Mouse (Mus musculus): ENCODE measurements around the gene Phc2. TPM values are rescaled to one million over a fixed set of nuclear protein-coding genes. Genes with fewer than 3 reads are reported as not detected.

Gene Phc2
- 14.5 and 17.4 TPM in 2 replicates for polyA plus RNA-seq (2012; rRNA removed)

DNA sequence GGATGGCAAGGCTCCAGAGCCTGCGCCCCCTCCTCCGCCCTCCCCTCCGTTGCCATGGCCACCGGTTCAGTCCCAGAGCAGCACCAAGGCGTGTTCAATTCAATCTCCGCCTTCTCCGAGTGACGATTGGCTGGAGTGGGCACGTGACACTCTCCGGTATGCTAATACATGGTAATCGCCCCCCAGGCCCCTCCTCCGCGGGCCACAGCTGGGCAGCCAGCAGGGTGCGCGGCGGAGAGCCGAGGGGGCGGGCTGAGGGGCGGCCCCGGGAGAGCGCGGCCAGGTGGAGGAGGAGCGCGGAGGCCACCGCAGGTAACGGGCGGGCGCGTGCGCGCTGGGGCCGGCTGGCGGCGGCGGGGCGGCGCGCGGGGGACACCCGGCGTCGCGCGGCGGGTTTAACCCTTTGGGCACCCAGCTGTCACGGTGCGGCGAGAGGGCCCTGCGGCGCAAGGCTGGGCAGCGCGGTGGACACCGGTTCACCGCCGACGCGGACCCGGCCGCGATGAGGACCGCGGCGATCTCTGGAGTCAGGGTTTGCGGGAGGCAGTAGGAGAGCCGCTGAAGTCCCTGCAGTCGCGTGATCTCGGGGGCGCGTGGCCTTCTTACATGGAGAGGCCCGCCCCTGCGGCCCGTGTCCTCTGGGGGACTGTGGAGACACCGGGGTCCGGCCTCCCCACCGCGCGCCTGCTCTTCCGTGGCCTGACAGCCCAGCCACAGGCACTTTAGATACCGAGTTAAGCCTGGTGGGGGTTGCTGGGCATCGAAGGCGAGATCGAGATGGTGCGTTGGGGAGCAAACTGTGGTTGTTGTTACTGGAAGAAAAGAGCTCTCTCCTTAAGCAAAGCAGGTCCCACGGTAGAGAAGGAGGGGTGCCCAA is at the start of gene Phc2:
Gene Phc2 (plus strand): TSS at position 198 of the 877 bp plus-strand sequence.

GRCm38 (mm10) chr4:128609925-128610402 is 44.5 kb upstream of the Phc2 start, which contains the start of gene Zscan20:
Gene Zscan20 (minus strand): TSS chr4:128610098.

DNA sequence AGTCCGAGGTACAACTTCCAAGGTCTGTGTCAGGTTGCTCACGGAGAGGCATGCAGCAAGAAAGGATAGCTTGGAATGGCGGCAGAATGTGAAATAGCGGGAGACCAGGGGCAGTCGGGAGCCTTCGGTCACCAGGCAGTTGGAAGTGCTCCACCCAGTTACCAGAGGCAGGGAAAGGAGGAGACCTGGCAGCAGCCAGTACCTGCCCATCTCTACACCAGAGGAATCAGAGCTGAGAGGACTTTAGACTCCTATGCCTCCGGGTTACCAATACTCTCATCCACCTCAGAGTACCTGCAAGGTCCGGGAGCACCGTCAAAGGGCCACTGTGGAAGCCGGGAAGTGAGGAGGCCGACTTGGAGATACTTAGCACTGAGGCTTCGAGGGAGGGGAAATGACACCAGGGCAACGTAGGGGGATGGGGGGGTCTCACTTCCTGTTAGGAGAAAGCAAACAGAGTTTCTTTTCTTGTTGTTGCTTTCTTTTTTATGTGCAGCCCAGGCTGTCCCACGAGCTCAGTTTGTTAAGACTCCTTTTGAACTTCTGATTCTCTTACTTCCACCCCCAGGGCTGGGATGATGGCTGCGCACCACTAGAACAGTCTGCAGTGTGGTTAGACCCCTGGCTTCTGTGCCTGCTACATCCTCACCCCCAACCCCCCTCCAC is 36.1 kb upstream of the Phc2 start, which contains the start of gene Tlr12:
Gene Tlr12 (minus strand): TSS at position 374 of the 666 bp plus-strand sequence.

GRCm38 (mm10) chr4:128755064-128755463 is 100.6 kb downstream of the Phc2 start, which contains the start of gene A3galt2:
Gene A3galt2 (plus strand): TSS chr4:128755364.

Other genes with a start within 250 kb of the Phc2 start
- gene Zscan20, start 44.6 kb upstream of the Phc2 start, polyA plus RNA-seq (2012; rRNA removed), result 0.61 and 0.63 TPM in 2 replicates
- gene Tlr12, start 36.1 kb upstream of the Phc2 start, polyA plus RNA-seq (2012; rRNA removed), result 0.67 and 0.76 TPM in 2 replicates
- 0.03 and 0.08 TPM in 2 replicates for gene A3galt2, start 100.7 kb downstream of the Phc2 start, polyA plus RNA-seq (2012; rRNA removed)
- 6.2 and 7.6 TPM in 2 replicates for gene Zfp362, start 151.3 kb downstream of the Phc2 start, polyA plus RNA-seq (2012; rRNA removed)
- 0.18 and 0.22 TPM in 2 replicates for gene Trim62, start 228.9 kb downstream of the Phc2 start, polyA plus RNA-seq (2012; rRNA removed)